Mouse (Mus musculus) heart, postnatal 0 days (tissue): ENCODE results near the gene Samd14.

Experiments used
- CTCF ChIP-seq: IDR thresholded peaks from 2 replicates; pipeline ENCODE4 v1.5.1; 2016; ENCODE audit warnings: antibody characterized with exemption, control low read depth, low read depth
- EP300 ChIP-seq: IDR thresholded peaks from 2 replicates; pipeline ENCODE4 v1.6.1; 2016; ENCODE audit warnings: antibody characterized with exemption, low read depth

DNA sequence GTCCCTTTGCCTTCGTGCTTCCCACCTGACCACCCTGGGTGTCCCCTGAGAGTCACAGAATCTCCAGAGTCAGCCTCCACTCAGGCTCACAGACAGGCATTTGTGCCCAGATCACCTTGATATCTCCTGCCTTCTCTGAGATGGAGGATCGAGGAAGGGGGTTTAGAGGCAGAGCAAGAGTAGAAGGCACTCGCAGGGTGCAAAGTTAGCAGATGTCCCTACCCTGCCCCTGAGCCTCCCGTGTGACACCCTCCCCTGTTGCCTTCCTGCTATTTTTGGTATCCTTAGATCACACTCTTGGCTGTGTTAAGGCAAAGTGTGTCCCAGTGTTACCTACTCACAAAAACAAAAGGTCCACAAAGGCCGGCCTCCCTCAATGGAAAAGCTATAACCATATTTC lies 33.5 kb upstream of the Samd14 start, which contains the start of gene Sgca:
- TF ChIP-seq CTCF: no peak
- TF ChIP-seq EP300: 0 out of 2 replicates have a peak, but pooled peaks have one; percentile 37
